Mouse (Mus musculus): ENCODE measurements at regions not wholly inside any gene's neighbourhood (a gene's known extent, or its start where the extent isn't known, plus 50 kb on each side); places are given as distances from the start of the nearest gene placed in this dataset.

GRCm38 (mm10) chr8:126685365-126685764, 91.6 kb upstream of the Irf2bp2 start:
- TF ChIP-seq CTCF (IDR thresholded peaks at IDR 0.05) (no peak), POLR2A (IDR thresholded peaks at IDR 0.05; ENCODE audit: insufficient read depth, low read depth, low read length) (no peak)

Data from heart, adult 2 months (tissue).